Mouse (Mus musculus) inflammation-experienced regulatory T-cells, adult 6 months (primary cell): ENCODE data around the gene Gpx1. TPM values are rescaled to one million over a fixed set of nuclear protein-coding genes. Genes with fewer than 3 reads are reported as not detected.
A peak's percentile ranks its signal among the peaks of the same experiment; 100 is the strongest.

Source experiments
- ATAC-seq: one replicate; pipeline ENCODE4 v1.8.0; 2017
- polyA plus RNA-seq, 3 experiments: library from polyadenylated mRNA; unstranded; fragments of 100-300 nt; shearing (Covaris generic); gene quantifications; one replicate each; pipeline ENCODE4 v1.2.1; 2017

Gene Gpx1
- polyA plus RNA-seq, 3 experiments from 2014 or later: 489 to 506 (median 494) TPM

GRCm38 (mm10) chr9:108340258-108341138, 1.8 kb downstream of the Gpx1 start:
- no peak for ATAC-seq

GRCm38 (mm10) chr9:108341139-108341475, 2.4 kb downstream of the Gpx1 start:
- ATAC-seq: no peak

- ATAC-seq: no peak
Observed at GRCm38 (mm10) chr9:108341801-108342200, 3.1 kb downstream of the Gpx1 start.

GRCm38 (mm10) chr9:108342301-108342831, 3.7 kb downstream of the Gpx1 start:
- no peak for ATAC-seq

- ATAC-seq: no peak
Observed at GRCm38 (mm10) chr9:108343331-108343730, 4.6 kb downstream of the Gpx1 start.

- no peak for ATAC-seq
Observed at GRCm38 (mm10) chr9:108343835-108344234, 5.1 kb downstream of the Gpx1 start.

GRCm38 (mm10) chr9:108344471-108344870, 5.8 kb downstream of the Gpx1 start:
- no peak for ATAC-seq

- ATAC-seq: no peak
Observed at GRCm38 (mm10) chr9:108347024-108347423, 8.3 kb downstream of the Gpx1 start.

- peak; percentile 83 for ATAC-seq
Observed at GRCm38 (mm10) chr9:108347540-108348289, 9.0 kb downstream of the Gpx1 start, which contains the start of gene Usp4. Gene Usp4, plus strand, starts transcription at chr9:108347853.

GRCm38 (mm10) chr9:108348290-108348680, 9.6 kb downstream of the Gpx1 start:
- peak; percentile 10 for ATAC-seq

GRCm38 (mm10) chr9:108349727-108350126, 11.0 kb downstream of the Gpx1 start:
- ATAC-seq: no peak

- no peak for ATAC-seq
Observed at GRCm38 (mm10) chr9:108378234-108378633, 39.5 kb downstream of the Gpx1 start.

GRCm38 (mm10) chr9:108378736-108379135, 40.0 kb downstream of the Gpx1 start:
- no peak for ATAC-seq

- no peak for ATAC-seq
Observed at GRCm38 (mm10) chr9:108379294-108379693, 40.6 kb downstream of the Gpx1 start.

- no peak for ATAC-seq
Observed at GRCm38 (mm10) chr9:108381382-108381781, 42.7 kb downstream of the Gpx1 start.

GRCm38 (mm10) chr9:108385006-108385405, 46.3 kb downstream of the Gpx1 start:
- no peak for ATAC-seq

- no peak for ATAC-seq
Observed at GRCm38 (mm10) chr9:108386816-108387215, 48.1 kb downstream of the Gpx1 start.

- no peak for ATAC-seq
Observed at GRCm38 (mm10) chr9:108388601-108389000, 49.9 kb downstream of the Gpx1 start.

- ATAC-seq: no peak
Observed at GRCm38 (mm10) chr9:108389220-108389619, 50.5 kb downstream of the Gpx1 start.
